Mouse (Mus musculus) lung, embryonic 16.5 days (tissue): ENCODE results near the gene Klhl36. TPM values are rescaled to one million over a fixed set of nuclear protein-coding genes. Genes with fewer than 3 reads are reported as not detected.
A peak's percentile ranks its signal among the peaks of the same experiment; 100 is the strongest.
"Not testable (repeated sequence)": the region's sequence is repeated elsewhere in the genome, so short reads cannot be mapped to it uniquely, and the experiment has no call there.

ENCODE experiments used
- ATAC-seq: fragments of 200-750 bp; cut with Nextera tagmentation; 2 replicates; pipeline ENCODE4 v1.8.0; 2017; ENCODE audit warnings: low read depth, mild to moderate bottlenecking, moderate library complexity
- H3K27ac ChIP-seq: fragments of 300-500 bp; sonication (generic); 2 replicates; pipeline ENCODE4 v1.5.1; 2014; ENCODE audit warnings: mild to moderate bottlenecking, control low read depth, low read length
- H3K27me3 ChIP-seq: fragments of 300-500 bp; sonication (generic); 2 replicates; pipeline ENCODE4 v1.6.1; 2014; ENCODE audit warnings: low read depth, low read length, mixed read lengths; ENCODE audit not compliant: control insufficient read depth, insufficient read depth
- H3K36me3 ChIP-seq: fragments of 300-500 bp; sonication (generic); 2 replicates; pipeline ENCODE4 v1.6.1; 2014; ENCODE audit warnings: low read length; ENCODE audit not compliant: control insufficient read depth, insufficient read depth
- H3K4me1 ChIP-seq: fragments of 300-500 bp; sonication (generic); replicated peaks from 2 replicates; pipeline ENCODE4 v1.6.1; 2014; ENCODE audit warnings: low read length, mixed read lengths; ENCODE audit not compliant: control insufficient read depth, insufficient read depth
- H3K4me2 ChIP-seq: fragments of 300-500 bp; sonication (generic); 2 replicates; pipeline ENCODE4 v1.6.1; 2014; ENCODE audit warnings: low read depth, low read length, control low read depth
- H3K4me3 ChIP-seq: fragments of 300-500 bp; sonication (generic); 2 replicates; pipeline ENCODE4 v1.5.1; 2014; ENCODE audit warnings: mild to moderate bottlenecking, low read length, control low read depth
- H3K9ac ChIP-seq: fragments of 300-500 bp; sonication (generic); 2 replicates; pipeline ENCODE4 v1.6.1; 2014; ENCODE audit warnings: low read length, control low read depth
- H3K9me3 ChIP-seq: fragments of 300-500 bp; sonication (generic); 2 replicates; pipeline ENCODE4 v1.6.1; 2016; ENCODE audit warnings: low read length; ENCODE audit not compliant: control insufficient read depth
- WGBS: fragments of 180-500 bp; shearing (Covaris S2); extraction: QIAGEN DNeasy Blood & Tissue Kit; methylation state at CpG from one replicate; pipeline ENCODE4 v1.1.7; 2014; 5-methylcytosine and 5-hydroxymethylcytosine counted together
- polyA plus RNA-seq: library from polyadenylated mRNA; unstranded; fragments of >200 nt; fragmentation: Nextera tagmentation; extraction: Ambion mirVana; gene quantifications from 2 replicates; pipeline ENCODE4 v1.2.1, GENCODE M21; 2015

Klhl36 gene
- polyA plus RNA-seq, 1 experiment from 2014 or later, result 15.0 TPM

DNA sequence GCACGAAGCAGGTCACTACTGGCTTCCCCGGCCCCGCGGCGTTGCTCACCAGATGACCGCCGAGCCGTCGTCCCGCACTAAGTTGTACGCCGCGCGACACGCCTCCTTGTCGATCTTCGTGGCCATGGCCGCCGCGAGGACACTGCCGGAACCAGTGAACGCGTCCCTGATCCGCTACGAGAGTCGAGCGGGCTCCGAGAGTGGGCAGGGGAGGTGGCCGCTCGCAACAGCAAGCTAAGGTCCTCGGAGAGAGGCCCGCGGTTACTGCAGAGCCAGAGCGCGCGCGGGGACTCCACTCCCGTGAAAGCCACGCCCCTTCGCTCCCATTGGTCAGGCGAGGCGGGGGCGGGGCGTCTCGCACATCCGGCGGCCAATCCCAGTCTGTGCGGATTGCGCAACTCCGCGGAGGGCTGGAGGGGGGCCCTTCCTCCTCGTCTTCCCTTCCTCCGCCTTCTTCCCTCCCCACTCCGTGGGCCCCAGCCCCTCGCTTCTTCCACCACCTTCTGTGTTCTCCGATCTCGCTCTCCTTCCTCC, 21.7 kb upstream of the Klhl36 start, which contains the start of gene Cotl1:
TSS of gene Cotl1 (minus strand) at position 270 of the 534 bp plus-strand sequence.
- WGBS, result under 1% methylated on average over 46 of the region's 57 CpGs
- H3K36me3 ChIP-seq, result no peaks in the 10 kb centered on the region
- H3K27me3 ChIP-seq, result no peaks in the 10 kb centered on the region
- peak within 1 kb of the TSS; percentile 83 for H3K9ac ChIP-seq
- peaks cover 20% of the 10 kb centered on the region for H3K4me1 ChIP-seq
- no peaks in the 10 kb centered on the region for H3K9me3 ChIP-seq
- H3K4me2 ChIP-seq, result peak within 1 kb of the TSS; percentile 75
- peak; percentile 96 for ATAC-seq
- H3K4me3 ChIP-seq, result peak within 1 kb of the TSS; percentile 72
- H3K27ac ChIP-seq, result peak within 1 kb of the TSS; percentile 63

DNA sequence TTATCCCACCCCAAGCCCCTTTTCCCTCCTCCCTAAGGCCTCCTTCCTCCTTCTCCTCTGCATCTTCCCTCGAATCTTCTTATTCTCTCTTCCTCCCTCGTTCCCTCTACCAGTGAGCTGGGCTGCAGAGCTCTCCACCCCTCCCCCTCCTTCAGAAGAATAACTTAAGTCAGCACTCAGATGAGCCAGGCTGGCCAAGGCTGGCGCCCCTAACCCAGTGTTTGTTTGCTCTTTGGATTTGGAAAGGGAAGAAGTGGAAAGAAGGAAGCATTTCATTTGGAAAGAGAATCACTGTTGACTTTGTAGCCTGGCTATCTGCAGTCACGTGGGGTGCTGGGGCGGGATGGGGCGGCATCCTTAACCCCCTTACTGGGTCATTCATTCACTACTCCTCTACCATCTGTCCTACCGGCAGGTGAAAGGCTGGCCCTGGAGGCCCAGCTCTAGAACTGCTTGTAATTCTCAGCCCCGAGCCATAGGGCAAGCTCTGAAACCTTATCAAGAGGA, 21.1 kb upstream of the Klhl36 start:
- Histone ChIP-seq H3K4me1 (peaks cover 20% of the 10 kb centered on the region), H3K4me3 (peak overlapping the region; percentile 72), H3K27ac (peak overlapping the region; percentile 30), H3K27me3 (no peaks in the 10 kb centered on the region), H3K9ac (peak overlapping the region; percentile 25; the same call in 1 of the 2 replicates), H3K36me3 (no peaks in the 10 kb centered on the region), H3K9me3 (no peaks in the 10 kb centered on the region), H3K4me2 (peak overlapping the region; percentile 75)
- 12% methylated on average over 8 of the region's 8 CpGs for WGBS
- ATAC-seq, result peak; percentile 11

DNA sequence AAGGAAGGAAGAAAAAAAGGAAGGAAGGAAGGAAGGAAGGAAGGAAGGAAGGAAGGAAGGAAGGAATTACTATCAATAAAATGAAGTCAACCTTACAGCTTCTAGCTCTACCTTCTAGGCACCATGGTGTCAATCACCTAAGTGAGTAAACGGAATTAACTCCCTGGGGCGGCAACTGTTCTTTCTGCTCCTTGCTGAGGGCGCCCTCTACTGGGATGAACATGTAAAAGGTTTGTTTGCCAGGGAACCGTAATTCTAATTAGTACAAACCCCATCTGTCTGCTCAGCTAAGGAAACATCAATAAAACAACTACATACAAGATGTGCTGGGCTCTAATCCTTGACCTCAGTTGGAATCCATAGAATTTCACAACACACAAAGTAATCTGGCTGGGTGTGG, 18.6 kb upstream of the Klhl36 start:
- no peaks in the 10 kb centered on the region for H3K36me3 ChIP-seq
- ATAC-seq, result no peak
- H3K9me3 ChIP-seq, result no peaks in the 10 kb centered on the region
- no peak overlapping the region for H3K4me2 ChIP-seq
- WGBS, result 2% methylated on average over 4 of the region's 4 CpGs
- no peaks in the 10 kb centered on the region for H3K27me3 ChIP-seq
- H3K4me3 ChIP-seq, result no peak overlapping the region
- H3K27ac ChIP-seq, result no peak overlapping the region
- H3K9ac ChIP-seq, result no peak overlapping the region
- peaks cover 13% of the 10 kb centered on the region for H3K4me1 ChIP-seq

DNA sequence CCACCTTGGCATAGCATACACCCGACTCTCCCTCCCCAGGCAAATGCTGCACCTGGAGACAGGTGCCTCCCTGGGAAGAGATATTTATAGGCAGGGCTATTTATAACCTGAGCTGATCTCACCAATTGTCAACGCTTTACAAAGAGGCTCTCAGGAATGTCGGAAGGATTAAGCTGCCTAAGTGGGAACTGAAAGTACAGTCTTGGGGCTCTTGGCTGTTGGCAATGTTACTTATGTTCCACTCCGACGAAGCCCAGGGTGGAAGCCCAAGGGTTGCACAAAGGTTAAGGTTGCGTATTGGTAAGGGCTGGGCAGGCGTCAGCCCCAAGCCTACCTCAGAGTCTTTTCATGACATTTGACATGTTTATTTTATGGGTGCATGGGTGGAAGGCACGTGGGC, 17.5 kb upstream of the Klhl36 start:
- H3K36me3 ChIP-seq, result no peaks in the 10 kb centered on the region
- 0 out of 2 replicates have a peak, but pooled peaks cover 2% of the 10 kb centered on the region for H3K9me3 ChIP-seq
- H3K4me3 ChIP-seq, result no peak overlapping the region
- no peak overlapping the region for H3K4me2 ChIP-seq
- H3K27ac ChIP-seq, result no peak overlapping the region
- WGBS, result 14% methylated on average over 8 of the region's 8 CpGs
- H3K27me3 ChIP-seq, result no peaks in the 10 kb centered on the region
- peaks cover 9% of the 10 kb centered on the region for H3K4me1 ChIP-seq
- no peak for ATAC-seq
- H3K9ac ChIP-seq, result no peak overlapping the region

DNA sequence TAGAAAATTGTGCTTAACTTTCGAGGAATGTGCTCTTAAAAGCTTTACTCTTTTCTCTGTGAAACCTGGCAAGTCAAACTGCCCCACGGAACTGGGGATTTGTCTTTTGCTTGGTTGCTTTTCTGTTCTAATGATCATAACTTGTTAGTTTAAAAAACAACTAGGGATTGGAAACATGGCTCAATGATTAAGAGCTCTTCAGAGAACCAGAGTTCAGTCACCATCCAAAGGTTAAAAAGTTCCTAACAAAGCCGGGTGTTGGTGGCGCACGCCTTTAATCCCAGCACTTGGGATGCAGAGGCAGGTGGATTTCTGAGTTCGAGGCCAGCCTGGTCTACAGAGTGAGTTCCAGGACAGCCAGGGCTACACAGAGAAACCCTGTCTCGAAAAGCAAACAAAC, 16.3 kb upstream of the Klhl36 start:
- 64% methylated on average over 7 of the region's 7 CpGs for WGBS

DNA sequence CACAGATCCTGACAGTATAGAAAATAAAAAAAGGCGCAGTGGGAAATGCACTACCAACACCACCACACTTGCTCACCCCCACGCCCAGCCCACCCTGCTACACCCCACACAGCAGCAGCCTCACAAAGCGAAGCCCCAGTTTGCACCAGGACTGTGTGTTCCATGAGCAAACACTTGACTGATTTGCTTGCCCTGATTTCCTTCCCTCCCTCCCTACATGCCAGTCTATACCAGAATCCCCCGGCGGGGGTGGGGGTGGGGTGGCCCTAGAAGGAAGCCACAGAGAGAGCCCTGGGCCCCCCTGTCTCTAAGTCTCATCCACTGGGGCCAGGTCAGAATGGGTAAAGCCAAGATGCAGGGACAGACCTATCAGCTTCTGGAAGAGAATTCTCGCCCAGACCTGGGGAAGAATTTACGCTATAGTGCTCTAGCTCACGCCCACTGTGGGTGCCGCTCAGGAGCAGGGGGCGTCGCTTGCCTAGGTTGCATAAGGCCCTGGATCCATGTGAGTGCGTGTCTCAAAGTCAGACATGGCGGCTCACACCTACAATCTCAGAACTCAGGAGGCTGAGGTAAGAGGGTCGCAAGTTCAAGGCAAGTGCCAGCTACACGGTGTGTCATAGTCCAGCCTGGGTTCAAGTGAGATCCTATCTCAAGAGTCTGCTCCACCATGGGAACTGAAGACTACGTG, 14.7 kb upstream of the Klhl36 start:
- no peak overlapping the region for H3K27ac ChIP-seq

More for the DNA sequence above, 16.3 kb upstream of the Klhl36 start:
- not testable (repeated sequence) for H3K4me3 ChIP-seq, H3K36me3 ChIP-seq, H3K27me3 ChIP-seq, H3K4me1 ChIP-seq, H3K4me2 ChIP-seq, H3K9me3 ChIP-seq, H3K9ac ChIP-seq, ATAC-seq, H3K27ac ChIP-seq

DNA sequence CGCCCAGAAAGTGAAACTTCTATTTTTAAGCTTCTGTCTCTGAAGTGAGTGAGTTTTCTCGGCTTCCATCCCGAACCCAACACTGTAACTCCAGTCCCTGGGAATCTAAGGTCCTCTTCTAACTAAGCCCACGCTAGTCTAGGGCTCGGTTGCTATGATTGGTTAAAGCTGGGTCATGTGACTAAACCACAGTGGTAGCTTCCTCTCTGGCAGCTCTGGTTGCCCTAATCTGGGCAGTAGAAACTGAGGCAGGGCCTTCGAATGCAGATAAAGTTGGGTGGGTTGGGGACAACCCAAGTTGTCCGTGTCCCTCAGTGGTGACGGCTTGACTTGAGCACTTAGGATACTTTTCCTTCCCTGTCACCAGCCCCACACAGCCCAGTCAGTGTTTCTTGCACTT, 8.5 kb upstream of the Klhl36 start:
- H3K27ac ChIP-seq, result no peak overlapping the region
- H3K27me3 ChIP-seq, result no peaks in the 10 kb centered on the region
- 0 out of 2 replicates have a peak, but pooled peaks cover 2% of the 10 kb centered on the region for H3K9me3 ChIP-seq
- 70% methylated on average over 8 of the region's 8 CpGs for WGBS
- no peaks in the 10 kb centered on the region for H3K36me3 ChIP-seq
- H3K4me3 ChIP-seq, result no peak overlapping the region
- H3K4me2 ChIP-seq, result no peak overlapping the region
- H3K9ac ChIP-seq, result no peak overlapping the region
- ATAC-seq, result no peak
- H3K4me1 ChIP-seq, result no peaks in the 10 kb centered on the region

More for the DNA sequence above, 14.7 kb upstream of the Klhl36 start:
- Histone ChIP-seq H3K4me3 (no peak overlapping the region), H3K36me3 (no peaks in the 10 kb centered on the region), H3K4me1 (no peaks in the 10 kb centered on the region; the same call in 1 of the 2 replicates), H3K9me3 (0 out of 2 replicates have a peak, but pooled peaks cover 2% of the 10 kb centered on the region), H3K9ac (no peak overlapping the region), H3K27me3 (no peaks in the 10 kb centered on the region), H3K4me2 (no peak overlapping the region)
- ATAC-seq, result peak; percentile 68
- 66% methylated on average over 16 of the region's 16 CpGs for WGBS

DNA sequence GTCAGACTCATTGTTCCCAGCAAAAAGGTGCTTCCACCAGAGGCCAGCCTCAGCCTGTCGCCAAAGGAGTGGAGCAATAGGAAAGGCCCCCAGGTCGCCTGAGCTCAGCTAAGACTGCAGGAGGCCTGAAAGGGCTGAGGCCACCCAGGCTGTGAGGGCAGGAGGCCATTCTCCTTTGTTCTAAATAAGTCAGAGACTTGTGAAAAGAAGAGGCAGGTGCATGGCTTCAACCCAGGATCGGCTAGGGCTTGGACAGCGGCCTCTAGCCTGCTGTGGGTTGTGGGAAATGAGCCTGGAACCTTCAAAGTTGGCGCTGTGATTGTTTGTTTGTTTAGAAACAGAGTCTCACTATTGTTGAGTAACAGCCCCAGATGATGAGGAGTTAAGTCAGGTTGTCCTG, 8.0 kb upstream of the Klhl36 start:
- H3K9me3 ChIP-seq, result 0 out of 2 replicates have a peak, but pooled peaks cover 1% of the 10 kb centered on the region
- 47% methylated on average over 5 of the region's 5 CpGs for WGBS
- H3K27ac ChIP-seq, result no peak overlapping the region
- no peaks in the 10 kb centered on the region for H3K4me1 ChIP-seq
- ATAC-seq, result no peak
- no peak overlapping the region for H3K4me2 ChIP-seq
- H3K4me3 ChIP-seq, result no peak overlapping the region
- H3K27me3 ChIP-seq, result no peaks in the 10 kb centered on the region
- no peak overlapping the region for H3K9ac ChIP-seq
- no peaks in the 10 kb centered on the region for H3K36me3 ChIP-seq

DNA sequence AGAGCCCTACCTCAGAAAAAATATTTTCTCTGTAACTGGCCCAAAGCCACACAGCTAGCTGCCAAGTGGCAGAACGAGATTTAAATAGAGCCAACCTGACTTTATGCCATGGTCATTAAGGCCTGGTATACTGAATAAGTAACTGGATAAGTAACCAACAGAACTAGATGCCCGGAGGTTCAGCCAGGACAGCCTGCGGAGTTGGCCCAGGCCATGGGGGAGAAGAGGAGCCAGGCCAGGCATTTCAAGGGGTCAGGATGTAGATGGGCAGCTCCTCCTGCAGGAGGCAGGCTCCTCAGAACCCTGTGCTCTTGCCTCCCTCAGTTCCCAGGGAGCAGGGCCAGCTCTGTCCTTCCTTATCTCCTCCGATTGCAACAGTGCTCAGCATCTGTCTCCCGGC, 6.4 kb upstream of the Klhl36 start:
- Histone ChIP-seq H3K4me3 (no peak overlapping the region), H3K9ac (no peak overlapping the region), H3K4me2 (no peak overlapping the region), H3K27ac (no peak overlapping the region), H3K36me3 (no peaks in the 10 kb centered on the region), H3K27me3 (no peaks in the 10 kb centered on the region), H3K9me3 (no peaks in the 10 kb centered on the region), H3K4me1 (no peaks in the 10 kb centered on the region)
- 57% methylated on average over 5 of the region's 5 CpGs for WGBS
- ATAC-seq, result no peak
